Mouse (Mus musculus) left cerebral cortex, adult 18-20 months (tissue): ENCODE measurements at regions not wholly inside any gene's neighbourhood (a gene's known extent, or its start where the extent isn't known, plus 50 kb on each side); places are given as distances from the start of the nearest gene placed in this dataset.

ENCODE experiments used
- DNase-seq, 2 experiments: peaks; one replicate each; pipeline ENCODE4 v3.0.0; 2021 to 2022; ENCODE audit warnings: low spot score in 2 of 2, mixed read lengths in 1 of 2

DNA sequence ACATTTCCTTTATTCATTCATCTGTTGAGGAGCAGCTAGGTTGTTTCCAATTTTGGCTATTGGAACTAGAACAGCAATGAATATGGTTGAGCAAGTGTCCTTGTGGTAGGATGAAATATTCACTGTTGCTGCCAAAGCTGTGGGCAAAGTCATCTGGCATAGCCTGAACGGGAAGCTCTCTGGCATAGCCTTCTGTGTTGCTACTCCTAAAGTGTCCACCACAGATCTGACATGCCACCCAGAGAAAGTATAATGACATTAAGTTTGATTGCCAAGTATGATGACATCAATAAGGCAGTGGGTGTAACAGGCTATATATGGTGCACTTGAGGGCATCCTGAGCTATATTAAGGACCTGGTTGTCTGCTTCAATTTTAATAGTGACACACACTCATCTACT lies 113.7 kb upstream of the Adamts5 start:
- peak; percentile 12 to 45 for DNase-seq

DNA sequence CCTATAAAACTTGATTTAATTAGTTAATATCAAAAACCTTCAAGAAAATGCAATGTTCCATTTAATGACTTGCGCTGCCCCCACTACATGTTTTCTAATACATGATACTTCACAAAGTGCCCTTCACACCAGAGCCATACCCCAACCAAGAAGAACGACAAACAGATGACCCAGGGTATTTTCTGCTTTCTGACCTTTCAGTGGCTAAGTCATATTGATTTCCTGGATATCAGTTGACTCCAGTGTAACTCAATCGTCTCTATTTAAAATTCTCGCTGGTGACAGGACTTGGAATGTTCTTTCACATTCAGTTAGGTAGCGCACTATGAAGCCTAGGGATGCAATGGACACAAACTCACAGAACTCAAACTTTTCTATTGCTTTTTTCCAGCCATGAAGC lies 109.4 kb upstream of the Adamts5 start:
- no peak for DNase-seq

DNA sequence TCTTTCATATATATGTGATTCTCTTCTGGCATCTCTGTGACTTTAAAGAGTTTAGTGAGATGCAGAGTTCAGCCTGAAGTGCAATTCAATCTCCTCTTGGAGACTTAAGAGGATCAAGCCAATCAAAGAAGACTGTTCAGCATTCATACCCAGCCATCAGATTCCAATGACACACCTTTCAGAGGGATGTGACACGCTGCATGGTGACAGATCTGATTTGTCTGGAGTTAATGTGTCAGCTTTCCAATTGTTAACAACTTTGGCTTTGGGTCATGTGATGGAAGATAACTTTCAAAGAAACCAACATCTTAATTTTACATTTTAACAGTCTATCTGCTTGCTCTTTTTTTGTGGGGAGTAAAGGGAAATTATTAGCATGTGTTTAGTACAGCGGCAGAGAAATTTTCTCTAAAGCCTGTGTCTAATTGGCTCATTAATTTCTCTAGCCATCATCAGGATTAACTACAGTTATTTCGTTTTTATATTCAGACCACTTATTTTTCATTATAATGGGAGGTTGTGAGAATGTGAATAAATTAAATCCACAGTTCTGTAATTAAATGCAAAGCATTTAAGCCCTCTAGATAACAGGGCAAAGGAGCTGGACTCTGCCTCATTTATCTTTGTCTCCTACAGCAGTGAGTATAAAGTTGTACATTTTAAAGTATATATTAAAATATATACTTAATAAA lies 108.2 kb upstream of the Adamts5 start:
- DNase-seq, result no peak

DNA sequence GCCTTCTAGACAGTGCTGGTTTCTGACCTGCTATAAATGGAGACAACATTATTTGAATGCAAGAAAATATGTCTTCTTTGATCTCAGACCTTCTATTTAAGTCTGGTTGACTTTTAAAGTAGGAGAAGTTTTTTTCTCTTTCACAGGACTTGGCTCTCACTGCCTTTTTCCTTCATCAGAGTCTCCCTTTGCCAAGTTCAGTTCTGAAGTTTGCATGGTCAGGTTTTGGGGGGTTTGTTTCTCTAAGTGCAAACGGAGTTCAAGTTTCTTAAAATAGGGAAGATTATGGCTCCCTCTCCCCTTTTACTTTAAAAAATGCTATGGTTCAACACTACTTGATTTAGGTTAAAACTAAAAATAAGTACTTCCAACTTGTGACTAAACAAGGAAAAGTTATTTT lies 106.2 kb upstream of the Adamts5 start:
- DNase-seq, result no peak

DNA sequence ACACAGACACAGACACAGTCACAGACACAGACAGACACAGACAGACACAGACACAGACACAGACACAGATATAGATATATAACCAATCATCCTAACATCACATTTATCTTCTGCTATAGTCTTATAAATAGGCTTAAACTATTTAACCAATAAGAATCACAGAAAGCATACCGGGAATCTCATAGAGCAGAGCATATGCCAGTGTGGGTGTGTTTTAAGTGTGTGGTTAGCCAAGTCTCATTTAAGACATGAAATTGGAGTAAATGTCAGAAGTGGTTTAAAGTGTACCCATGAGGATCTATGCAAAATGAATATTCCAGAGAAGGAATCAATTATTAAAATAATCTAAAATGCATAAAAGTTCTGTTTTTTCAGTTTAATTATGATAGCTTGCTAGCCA lies 99.2 kb upstream of the Adamts5 start:
- no peak for DNase-seq

DNA sequence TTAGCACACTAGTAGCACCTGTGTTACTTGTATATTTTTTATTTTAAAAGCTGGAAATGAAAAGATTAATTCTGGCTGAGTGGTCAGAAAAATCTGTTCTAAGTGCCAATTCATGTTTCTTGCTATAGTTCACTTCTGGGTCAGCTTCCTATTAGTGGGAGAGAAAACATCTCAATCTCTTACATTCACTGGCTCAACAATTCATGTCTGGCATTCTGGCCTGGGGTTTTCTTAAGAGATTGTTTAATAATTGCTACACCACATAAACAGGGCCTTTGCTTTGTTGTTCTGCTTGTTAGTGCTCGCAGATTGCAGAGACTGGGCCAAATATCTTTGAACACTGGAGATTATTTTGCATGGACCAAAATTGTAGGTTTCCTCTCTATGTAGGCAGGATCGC lies 84.2 kb upstream of the Adamts5 start:
- no peak for DNase-seq

DNA sequence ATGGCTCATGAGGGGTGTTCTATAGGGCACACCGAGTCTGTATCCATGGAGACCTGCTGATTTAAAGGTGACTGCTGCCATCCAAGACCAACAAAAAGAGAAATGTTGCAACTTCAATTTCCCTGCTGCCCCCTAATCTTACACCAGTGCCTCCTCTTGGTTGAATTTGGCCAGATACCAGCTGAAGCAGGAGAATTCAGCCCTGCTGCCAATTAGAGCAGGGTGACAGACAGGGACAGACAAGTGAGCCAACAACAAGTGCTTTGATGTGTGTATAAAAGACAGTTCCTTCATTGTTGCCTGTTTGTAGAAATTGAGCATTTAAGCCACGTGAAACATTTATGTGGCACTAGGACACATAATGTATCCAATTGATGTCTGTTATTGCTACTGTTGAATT lies 75.5 kb upstream of the Adamts5 start:
- DNase-seq, result no peak

DNA sequence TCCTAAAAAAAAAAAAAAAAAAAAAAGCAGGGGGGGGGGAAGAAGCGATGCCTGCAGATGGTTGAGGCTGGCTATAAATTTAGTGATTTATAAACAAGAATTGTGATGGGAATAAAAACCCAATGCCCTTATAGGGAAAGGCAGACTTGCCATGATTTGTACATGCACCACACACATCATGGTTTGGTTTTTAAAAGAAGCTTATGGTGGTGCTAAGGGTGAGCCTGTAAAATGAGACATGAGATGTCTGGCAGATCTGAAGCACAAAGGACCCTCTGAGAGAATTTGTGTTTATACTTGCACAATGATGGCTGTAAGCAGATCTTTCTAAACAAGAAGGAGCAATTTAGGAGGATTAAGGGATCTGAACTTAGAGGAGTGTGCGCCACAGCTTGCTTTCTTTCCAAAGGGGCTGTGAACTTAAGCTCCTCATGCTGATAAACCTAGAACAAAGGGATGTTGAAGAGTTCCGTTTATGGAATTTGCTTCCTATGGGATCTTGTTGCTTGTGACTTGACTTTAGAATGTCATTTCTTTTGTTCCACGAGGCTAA lies 65.3 kb upstream of the Adamts5 start:
- no peak for DNase-seq

DNA sequence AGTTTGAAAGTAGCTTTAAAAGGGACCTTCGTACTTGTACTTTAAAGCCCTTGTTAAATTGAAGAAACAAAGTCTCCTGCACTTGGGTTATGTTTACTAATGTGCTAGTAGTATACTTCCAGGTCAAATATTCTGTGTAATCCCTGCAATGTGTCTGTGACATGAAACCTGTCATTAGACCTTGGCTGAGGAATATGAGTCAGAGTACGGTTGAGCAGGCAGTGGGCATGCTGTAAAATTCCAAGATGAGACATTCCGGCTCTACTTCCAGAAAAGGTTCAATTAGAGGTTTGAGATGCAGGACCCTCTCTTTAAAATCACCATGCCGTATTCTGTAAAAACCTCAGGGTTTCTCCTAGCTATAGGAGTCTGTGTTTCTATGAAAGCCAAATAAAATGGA lies 64.6 kb upstream of the Adamts5 start:
- no peak for DNase-seq

DNA sequence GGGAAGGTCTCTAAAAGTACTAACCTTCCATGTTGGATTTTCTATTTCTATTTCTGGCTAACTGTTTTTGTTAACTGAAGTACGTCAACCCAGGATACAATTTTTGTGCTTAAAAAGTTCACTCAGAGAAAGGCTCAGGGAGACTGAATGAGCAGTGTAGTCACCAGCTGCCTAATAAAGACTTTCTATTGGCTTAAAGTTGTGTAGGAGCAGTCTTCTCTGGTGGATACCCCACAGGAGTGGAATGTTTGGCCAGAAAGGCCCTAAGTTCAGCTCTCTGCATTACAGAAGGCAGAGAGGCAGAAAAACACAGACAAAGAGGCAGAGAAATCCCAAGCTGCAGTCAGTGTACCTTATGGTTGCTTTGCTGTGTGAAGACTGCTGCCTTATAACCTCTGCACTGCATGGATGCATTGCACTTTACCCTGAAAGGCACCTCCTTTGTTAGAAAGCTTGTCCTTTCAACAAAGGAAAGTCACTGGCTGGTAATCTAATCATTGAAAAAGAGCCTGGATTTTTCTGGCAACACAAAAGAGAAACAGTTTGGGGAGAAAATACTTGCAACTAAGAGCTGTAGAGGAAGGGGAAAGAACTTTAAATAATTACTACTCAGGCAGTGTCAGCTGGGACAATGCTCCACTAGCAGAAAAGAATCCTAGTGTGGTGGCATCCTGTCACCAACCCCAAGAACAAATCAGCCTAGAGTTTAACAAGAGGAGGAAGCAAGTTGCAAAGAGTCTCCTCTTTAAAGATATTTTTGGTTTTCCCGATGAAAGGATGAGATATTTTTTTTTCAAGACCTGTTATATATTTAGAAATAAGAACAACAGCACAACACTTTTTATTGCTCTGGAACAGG lies 63.0 kb upstream of the Adamts5 start:
- DNase-seq, result no peak

DNA sequence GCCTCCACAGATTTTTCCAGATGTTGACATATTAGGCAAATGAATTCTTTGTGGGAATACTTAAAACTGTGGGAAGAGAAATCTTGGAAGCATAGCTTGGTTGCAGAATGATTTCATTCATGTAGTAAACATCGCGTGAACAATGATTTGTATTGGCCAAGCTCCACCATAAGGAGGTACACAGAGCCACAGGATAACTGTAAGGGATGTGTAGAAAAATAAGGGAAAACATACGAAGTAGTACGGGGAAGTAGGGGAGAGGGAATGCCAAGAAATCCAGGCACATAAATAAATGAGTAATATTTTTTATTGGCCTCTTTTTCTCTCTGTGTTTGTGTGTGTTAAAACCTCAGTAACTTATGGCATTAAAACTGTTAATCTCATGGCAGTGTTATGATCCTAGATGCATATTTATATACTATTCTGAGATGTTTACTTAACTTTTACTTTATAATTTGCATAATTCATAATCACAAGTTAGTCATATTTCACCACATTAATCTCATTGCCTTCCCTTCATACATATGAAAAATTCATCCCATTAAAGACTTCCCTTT lies 54.5 kb upstream of the Adamts5 start:
- DNase-seq, result no peak

DNA sequence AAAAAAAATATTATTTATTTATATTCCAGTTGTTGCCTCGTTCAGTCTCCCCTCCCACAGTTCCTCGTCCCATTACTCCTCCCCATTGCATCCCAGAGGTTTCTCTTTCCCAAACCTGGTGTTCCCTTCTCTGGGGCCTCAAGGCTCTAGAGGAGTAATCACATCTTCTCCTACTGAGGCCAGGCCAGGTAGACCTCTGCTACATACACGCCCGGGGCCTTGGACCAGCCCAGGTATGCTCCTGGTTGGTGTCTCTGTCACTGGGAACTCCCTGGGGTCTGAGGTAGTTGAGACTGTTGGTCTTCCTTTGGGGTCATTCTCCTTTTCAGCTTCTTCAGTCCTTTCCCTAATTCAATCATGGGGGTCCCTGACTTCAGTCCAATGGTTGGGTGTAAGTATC lies 50.0 kb upstream of the Adamts5 start:
- DNase-seq, result no peak
